Mouse (Mus musculus) E14TG2a.4 (cell line): ENCODE results near the gene Atf3.

Source experiments
- CTCF ChIP-seq: conservative IDR thresholded peaks from 2 replicates; pipeline ENCODE4 v1.5.1; 2014; ENCODE audit warnings: low read length
- NANOG ChIP-seq: IDR thresholded peaks from 2 replicates; pipeline ENCODE4 v1.6.1; 2014; ENCODE audit warnings: borderline replicate concordance, low read length, mixed read lengths
- POU5F1 ChIP-seq: IDR thresholded peaks from 2 replicates; pipeline ENCODE4 v1.6.1; 2014; ENCODE audit warnings: low read length, borderline replicate concordance

DNA sequence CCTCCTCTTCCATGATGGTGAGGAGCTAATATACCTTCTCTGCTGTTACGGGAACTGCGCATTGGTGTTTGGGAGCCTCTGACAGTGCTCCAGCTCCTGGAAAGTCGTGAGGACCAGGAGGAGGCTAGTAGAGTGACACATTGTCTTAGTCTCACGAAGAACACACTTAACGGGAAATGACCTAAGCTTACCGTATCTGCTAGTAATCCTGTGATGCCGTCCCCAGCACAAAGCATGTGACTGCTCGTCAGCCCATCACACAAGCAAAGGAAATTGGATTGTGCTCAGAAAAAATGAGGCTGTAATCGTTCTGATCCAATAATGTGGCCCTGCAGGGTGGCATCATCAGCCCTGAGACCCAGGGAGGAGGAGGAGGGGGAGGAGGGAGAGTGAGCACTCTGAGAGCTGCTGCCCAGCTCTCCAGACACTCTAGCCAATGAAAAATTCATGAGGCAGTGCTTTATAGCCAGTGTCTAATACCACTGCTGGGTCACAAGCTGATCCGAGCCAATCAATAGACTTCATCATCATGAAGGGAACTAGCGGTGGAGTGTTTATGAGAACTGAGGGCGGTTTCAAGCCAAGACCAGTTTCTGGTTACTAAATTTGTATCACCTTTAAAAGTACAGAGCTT is 24.3 kb upstream of the Atf3 start:
- no peak for TF ChIP-seq CTCF
- no peak for TF ChIP-seq NANOG
- no peak for TF ChIP-seq POU5F1
